Mouse (Mus musculus): ENCODE data around the gene Pomgnt1. TPM values are rescaled to one million over a fixed set of nuclear protein-coding genes. Genes with fewer than 3 reads are reported as not detected.

The Pomgnt1 gene
- polyA plus RNA-seq, 1 experiment from 2014 or later: 52.8 TPM

- WGBS: 80% methylated on average over 2 of the region's 2 CpGs
- Histone ChIP-seq H3K4me2 (no peak overlapping the region), H3K36me3 (ENCODE audit: poor library complexity, severe bottlenecking) (no peaks in the 10 kb centered on the region), H3K27ac (no peak overlapping the region), H3K27me3 (no peaks in the 10 kb centered on the region), H3K9me3 (replicated peaks) (no peaks in the 10 kb centered on the region), H3K9ac (no peak overlapping the region), H3K4me3 (no peak overlapping the region), H3K4me1 (no peaks in the 10 kb centered on the region)
- ATAC-seq: no peak
Measured at GRCm38 (mm10) chr4:116164759-116165554, 41.3 kb downstream of the Pomgnt1 start.

- Histone ChIP-seq H3K9me3 (replicated peaks) (no peaks in the 10 kb centered on the region), H3K4me1 (no peaks in the 10 kb centered on the region), H3K4me3 (no peak overlapping the region), H3K4me2 (no peak overlapping the region), H3K9ac (no peak overlapping the region), H3K27me3 (no peaks in the 10 kb centered on the region), H3K27ac (no peak overlapping the region), H3K36me3 (ENCODE audit: poor library complexity, severe bottlenecking) (no peaks in the 10 kb centered on the region)
- no peak for ATAC-seq
- WGBS: 80% methylated on average over 8 of the region's 8 CpGs
Measured at GRCm38 (mm10) chr4:116165708-116166407, 42.2 kb downstream of the Pomgnt1 start.

GRCm38 (mm10) chr4:116167404-116167803, 43.8 kb downstream of the Pomgnt1 start, which contains the start of gene Tspan1:
Gene Tspan1, minus strand, starts transcription at chr4:116167601.
- 31% methylated on average over 7 of the region's 7 CpGs for WGBS
- Histone ChIP-seq H3K9me3 (replicated peaks) (no peaks in the 10 kb centered on the region), H3K4me1 (no peaks in the 10 kb centered on the region), H3K4me2 (no peak within 1 kb of the TSS), H3K27me3 (no peaks in the 10 kb centered on the region), H3K36me3 (ENCODE audit: poor library complexity, severe bottlenecking) (no peaks in the 10 kb centered on the region), H3K9ac (no peak within 1 kb of the TSS), H3K4me3 (no peak within 1 kb of the TSS), H3K27ac (no peak within 1 kb of the TSS)
- no peak for ATAC-seq

- WGBS: 81% methylated on average over 7 of the region's 8 CpGs
- Histone ChIP-seq H3K4me2 (no peak overlapping the region), H3K27ac (no peak overlapping the region), H3K4me3 (no peak overlapping the region), H3K36me3 (ENCODE audit: poor library complexity, severe bottlenecking) (no peaks in the 10 kb centered on the region), H3K9me3 (replicated peaks) (no peaks in the 10 kb centered on the region), H3K9ac (no peak overlapping the region), H3K27me3 (no peaks in the 10 kb centered on the region), H3K4me1 (no peaks in the 10 kb centered on the region)
- peak; percentile 83 for ATAC-seq
Measured at GRCm38 (mm10) chr4:116168617-116169352, 45.1 kb downstream of the Pomgnt1 start.

GRCm38 (mm10) chr4:116169353-116169672, 45.7 kb downstream of the Pomgnt1 start:
- H3K36me3 ChIP-seq (ENCODE audit: poor library complexity, severe bottlenecking): no peaks in the 10 kb centered on the region
- no peak overlapping the region for H3K4me3 ChIP-seq
- no peak overlapping the region for H3K9ac ChIP-seq
- ATAC-seq: peak; percentile 66; the same call in 1 of the 2 replicates
- 70% methylated on average over 3 of the region's 3 CpGs for WGBS
- H3K9me3 ChIP-seq (replicated peaks): no peaks in the 10 kb centered on the region
- peaks cover 3% of the 10 kb centered on the region; the same call in 1 of the 2 replicates for H3K4me1 ChIP-seq
- no peak overlapping the region for H3K4me2 ChIP-seq
- H3K27ac ChIP-seq: no peak overlapping the region
- H3K27me3 ChIP-seq: no peaks in the 10 kb centered on the region

GRCm38 (mm10) chr4:116173072-116173471, 49.4 kb downstream of the Pomgnt1 start, which contains the start of the genes 1700042G07Rik and Gm49337:
Gene 1700042G07Rik, plus strand, starts transcription at chr4:116173372.
Gene Gm49337, plus strand, starts transcription at chr4:116173384.
- Histone ChIP-seq H3K4me2 (no peak within 1 kb of the TSS), H3K27ac (no peak within 1 kb of the TSS), H3K9ac (no peak within 1 kb of the TSS), H3K4me3 (no peak within 1 kb of the TSS), H3K4me1 (peaks cover 29% of the 10 kb centered on the region), H3K27me3 (no peaks in the 10 kb centered on the region), H3K9me3 (replicated peaks) (no peaks in the 10 kb centered on the region), H3K36me3 (ENCODE audit: poor library complexity, severe bottlenecking) (no peaks in the 10 kb centered on the region)
- 84% methylated on average over 6 of the region's 6 CpGs for WGBS
- ATAC-seq: no peak

DNA sequence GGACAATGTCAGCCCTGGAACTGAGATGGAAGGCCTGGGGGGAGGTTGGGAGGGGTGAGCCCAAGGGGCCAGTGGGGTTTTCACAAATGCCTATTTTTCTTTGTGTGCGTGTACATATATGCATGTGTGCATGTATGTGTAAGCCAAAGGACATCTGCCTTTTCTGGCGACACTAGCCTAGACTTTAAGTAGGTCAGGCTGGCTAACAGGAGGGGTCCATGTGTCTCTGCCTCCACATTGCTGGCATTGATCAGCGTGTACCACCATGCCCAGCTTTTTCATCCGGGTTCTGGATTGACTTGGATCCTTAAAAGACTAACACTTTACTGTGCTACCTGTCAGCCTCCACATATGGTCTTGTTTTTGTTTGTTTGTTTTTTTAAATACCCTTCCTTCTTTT, 50.1 kb downstream of the Pomgnt1 start:
- 91% methylated on average over 4 of the region's 4 CpGs for WGBS
- no peak overlapping the region for H3K9ac ChIP-seq
- H3K27ac ChIP-seq: no peak overlapping the region
- no peaks in the 10 kb centered on the region for H3K36me3 ChIP-seq (ENCODE audit: poor library complexity, severe bottlenecking)
- no peaks in the 10 kb centered on the region for H3K27me3 ChIP-seq
- no peak for ATAC-seq
- no peak overlapping the region for H3K4me3 ChIP-seq
- H3K4me1 ChIP-seq: peaks cover 29% of the 10 kb centered on the region
- H3K4me2 ChIP-seq: no peak overlapping the region
- H3K9me3 ChIP-seq (replicated peaks): no peaks in the 10 kb centered on the region

- Histone ChIP-seq H3K27ac (no peak overlapping the region), H3K9me3 (replicated peaks) (no peaks in the 10 kb centered on the region), H3K27me3 (no peaks in the 10 kb centered on the region), H3K4me2 (no peak overlapping the region), H3K4me3 (no peak overlapping the region), H3K4me1 (peaks cover 29% of the 10 kb centered on the region), H3K9ac (no peak overlapping the region), H3K36me3 (ENCODE audit: poor library complexity, severe bottlenecking) (no peaks in the 10 kb centered on the region)
- ATAC-seq: no peak
- 46% methylated on average over 6 of the region's 6 CpGs for WGBS
Measured at GRCm38 (mm10) chr4:116174466-116175116, 51.0 kb downstream of the Pomgnt1 start.

DNA sequence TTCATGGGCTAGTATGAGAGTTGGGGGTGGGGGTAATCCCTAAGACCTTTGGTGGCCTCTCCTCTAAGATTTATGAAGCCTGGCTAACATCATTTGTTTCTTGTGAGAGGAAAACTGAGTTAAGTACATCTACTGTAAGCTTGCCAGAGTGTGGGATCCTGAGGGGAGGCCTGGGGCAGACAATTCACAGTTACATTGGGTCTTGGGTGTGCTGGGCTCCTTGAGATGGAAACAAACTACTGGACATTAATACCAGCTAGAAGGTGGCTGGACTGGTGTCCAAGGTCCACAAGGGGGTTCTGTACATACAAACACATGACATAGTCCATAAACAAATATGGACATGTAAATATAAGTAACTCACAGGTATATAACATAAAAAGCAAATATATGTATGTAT, 51.5 kb downstream of the Pomgnt1 start:
- Histone ChIP-seq H3K9me3 (replicated peaks) (no peaks in the 10 kb centered on the region), H3K9ac (no peak overlapping the region), H3K27ac (no peak overlapping the region), H3K4me2 (no peak overlapping the region), H3K4me3 (no peak overlapping the region), H3K4me1 (peaks cover 29% of the 10 kb centered on the region), H3K27me3 (no peaks in the 10 kb centered on the region), H3K36me3 (ENCODE audit: poor library complexity, severe bottlenecking) (no peaks in the 10 kb centered on the region)
- no peak for ATAC-seq

- Histone ChIP-seq H3K9ac (no peak overlapping the region), H3K27ac (peak overlapping the region; percentile 62), H3K4me1 (peaks cover 29% of the 10 kb centered on the region), H3K36me3 (ENCODE audit: poor library complexity, severe bottlenecking) (no peaks in the 10 kb centered on the region), H3K4me3 (0 out of 2 replicates have a peak overlapping the region, but pooled peaks have one; percentile 7), H3K9me3 (replicated peaks) (no peaks in the 10 kb centered on the region), H3K4me2 (peak overlapping the region; percentile 42; the same call in 1 of the 2 replicates), H3K27me3 (no peaks in the 10 kb centered on the region)
- no peak; the same call in 1 of the 2 replicates for ATAC-seq
- WGBS: 73% methylated on average over 7 of the region's 7 CpGs
Measured at GRCm38 (mm10) chr4:116175711-116176542, 52.3 kb downstream of the Pomgnt1 start.

- Histone ChIP-seq H3K4me2 (peak overlapping the region; percentile 42), H3K27me3 (no peaks in the 10 kb centered on the region), H3K27ac (peak overlapping the region; percentile 62), H3K9me3 (replicated peaks) (no peaks in the 10 kb centered on the region), H3K9ac (no peak overlapping the region), H3K36me3 (ENCODE audit: poor library complexity, severe bottlenecking) (no peaks in the 10 kb centered on the region), H3K4me1 (peaks cover 29% of the 10 kb centered on the region), H3K4me3 (0 out of 2 replicates have a peak overlapping the region, but pooled peaks have one; percentile 7)
- ATAC-seq: peak; percentile 87
- 30% methylated on average over 10 of the region's 10 CpGs for WGBS
Measured at GRCm38 (mm10) chr4:116176543-116176988, 52.9 kb downstream of the Pomgnt1 start.

Data from forebrain, embryonic 13.5 days (tissue).